In genomic region chr14:22759673-22760072, GRCm38 (mm10) we compare ENCODE assay signal across 11 mouse cellular contexts.
DNase-seq lines count a peak whose midpoint lies in the region; ATAC-seq lines count a peak whose summit lies in the region.
"Had no signal": no experiment of that assay in that cellular context is flagged by ENCODE, and none has a peak within 500 bp of the region (broad histone marks: within the 10 kb centered on the region; RNA-seq: fewer than 3 reads in every experiment).

No protein-coding gene starts in this region.

- no peaks in the 10 kb centered on the region for H3K36me3 ChIP-seq in kidney, embryonic 14.5 days (ENCODE audit: control insufficient read depth, insufficient read depth, low read length)
- H3K36me3 ChIP-seq: neural tube, embryonic 12.5 days had no signal

- no peak overlapping the region for H3K9ac ChIP-seq in kidney, embryonic 14.5 days (ENCODE audit: low read depth, low read length)
- H3K9ac ChIP-seq: neural tube, embryonic 12.5 days had no signal

- peaks cover 16% of the 10 kb centered on the region for H3K4me1 ChIP-seq in kidney, embryonic 14.5 days (ENCODE audit: control insufficient read depth, insufficient read depth, low read length)

- peak; percentile 28 for DNase-seq in adrenal gland, adult 8-10 months
- DNase-seq in adrenal gland, postnatal 4 days (ENCODE audit: low spot score in 2 of 2), result no peak
- DNase-seq in heart, adult 11 months, result peak; percentile 97
- peak; percentile 69 for DNase-seq in lung, postnatal 36 days
- DNase-seq in thymus, postnatal 4 days, result no peak
- DNase-seq in cerebellum, adult 11-12 months, result no peak
- no peak for DNase-seq in thymus, adult 18-20 months
- DNase-seq: thymus, postnatal 14 days had no signal

- no peak overlapping the region for H3K4me3 ChIP-seq in kidney, embryonic 14.5 days (ENCODE audit: low read length)
- H3K4me3 ChIP-seq: neural tube, embryonic 12.5 days had no signal

- no peak overlapping the region for H3K4me2 ChIP-seq in kidney, embryonic 14.5 days (replicated peaks; ENCODE audit: low read depth, low read length)
- H3K4me2 ChIP-seq: neural tube, embryonic 12.5 days had no signal

- peak overlapping the region; percentile 79 for H3K27ac ChIP-seq in kidney, embryonic 14.5 days (ENCODE audit: low read depth, low read length)
- H3K27ac ChIP-seq: neural tube, embryonic 12.5 days had no signal

- no peaks in the 10 kb centered on the region for H3K9me3 ChIP-seq in kidney, embryonic 14.5 days (ENCODE audit: control insufficient read depth, low read length)
- H3K9me3 ChIP-seq: neural tube, embryonic 12.5 days had no signal

- ATAC-seq in kidney, embryonic 14.5 days (ENCODE audit: low FRiP score, low TSS enrichment), result no peak
- ATAC-seq: activated CD4-positive, CD25-positive, alpha-beta regulatory T cell, adult 4 months had no signal

- no peaks in the 10 kb centered on the region for H3K27me3 ChIP-seq in kidney, embryonic 14.5 days (ENCODE audit: control insufficient read depth, insufficient read depth, low read length)
- H3K27me3 ChIP-seq: neural tube, embryonic 12.5 days had no signal

Comparison
In these comparisons a context has a peak if more than half of its experiments do, and no peak if none do; other contexts are left out.
1. DNase-seq: peak in adrenal gland, adult 8-10 months (single experiment), heart, adult 11 months (single experiment) and lung, postnatal 36 days (single experiment); none in adrenal gland, postnatal 4 days (0 of 2), thymus, postnatal 4 days (single experiment), cerebellum, adult 11-12 months (single experiment) and thymus, adult 18-20 months (0 of 2).